Mouse (Mus musculus) thymus, adult 2 months (tissue): ENCODE results near the gene Ncoa5.

Experiments used
- CTCF ChIP-seq: fragments of 200-500 bp; IDR thresholded peaks from 2 replicates; pipeline ENCODE4 v1.5.1; 2012; ENCODE audit warnings: mild to moderate bottlenecking, control low read depth, low read length, moderate library complexity, borderline replicate concordance; ENCODE audit not compliant: control insufficient read depth, poor library complexity, insufficient read depth; ENCODE audit errors: extremely low read depth
- POLR2A ChIP-seq: fragments of 200-500 bp; IDR thresholded peaks from 2 replicates; pipeline ENCODE4 v1.6.1; 2012; ENCODE audit warnings: mild to moderate bottlenecking, low read length, control low read depth, moderate library complexity; ENCODE audit not compliant: control insufficient read depth, poor library complexity, insufficient read depth; ENCODE audit errors: extremely low read depth

DNA sequence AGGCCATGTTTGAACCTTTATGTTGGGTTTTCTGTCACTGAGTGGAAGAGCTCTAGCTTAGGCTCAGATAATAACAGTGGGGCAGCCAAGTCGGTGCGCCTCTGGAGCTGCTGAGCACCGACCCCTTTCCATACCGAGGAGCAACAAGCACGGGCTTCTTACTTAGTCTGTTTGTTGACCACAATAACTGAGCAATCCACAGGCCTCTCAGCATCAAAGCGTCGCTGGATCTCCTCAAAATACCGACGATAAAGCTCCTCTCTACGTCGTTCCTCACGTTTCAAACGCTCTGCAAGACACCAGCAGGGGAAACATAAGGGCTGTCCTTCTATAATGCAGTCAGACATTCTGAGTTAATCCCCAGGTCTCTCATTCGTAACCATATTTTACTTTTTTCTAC, 25.5 kb downstream of the Ncoa5 start:
- TF ChIP-seq POLR2A (no peak), CTCF (no peak)
